Mouse (Mus musculus) heart, embryonic 14.5 days (tissue): ENCODE results near the gene Mapk8. TPM values are rescaled to one million over a fixed set of nuclear protein-coding genes. Genes with fewer than 3 reads are reported as not detected.

Experiments
- ATAC-seq: fragments of 200-750 bp; cut with Nextera tagmentation; 2 replicates; pipeline ENCODE4 v1.8.0; 2017; ENCODE audit warnings: low read depth, moderate TSS enrichment; ENCODE audit not compliant: insufficient number of reproducible peaks, insufficient read depth, low FRiP score
- H3K27ac ChIP-seq, 2 experiments: fragments of 200-500 bp in 1 of 2; fragments of 300-500 bp in 1 of 2; sonication (generic) in 1 of 2; replicated peaks in 1 of 2; 2 replicates each; pipeline ENCODE4 v1.5.1; 2012 to 2014; ENCODE audit warnings: low read depth in 2 of 2, low read length in 2 of 2, control low read depth in 1 of 2, mild to moderate bottlenecking in 1 of 2, mixed read lengths in 1 of 2; ENCODE audit not compliant: control insufficient read depth in 1 of 2, insufficient read depth in 1 of 2
- H3K27me3 ChIP-seq: fragments of 300-500 bp; sonication (generic); 2 replicates; pipeline ENCODE4 v1.6.1; 2014; ENCODE audit warnings: mild to moderate bottlenecking, low read length, control low read depth; ENCODE audit not compliant: control insufficient read depth, insufficient read depth
- H3K36me3 ChIP-seq: fragments of 300-500 bp; sonication (generic); 2 replicates; pipeline ENCODE4 v1.6.1; 2014; ENCODE audit warnings: mild to moderate bottlenecking, control low read depth, low read length, mixed read lengths; ENCODE audit not compliant: control insufficient read depth, insufficient read depth
- H3K4me1 ChIP-seq, 2 experiments: fragments of 200-500 bp in 1 of 2; fragments of 300-500 bp in 1 of 2; sonication (generic) in 1 of 2; 2 replicates each; pipeline ENCODE4 v1.6.1; 2012 to 2014; ENCODE audit warnings: low read length in 2 of 2, control low read depth in 1 of 2, mixed read lengths in 1 of 2; ENCODE audit not compliant: control insufficient read depth in 2 of 2, insufficient read depth in 2 of 2
- H3K4me2 ChIP-seq: fragments of 300-500 bp; sonication (generic); 2 replicates; pipeline ENCODE4 v1.6.1; 2014; ENCODE audit warnings: mild to moderate bottlenecking, low read length
- H3K4me3 ChIP-seq, 2 experiments: fragments of 200-500 bp in 1 of 2; fragments of 300-500 bp in 1 of 2; sonication (generic) in 1 of 2; 2 replicates each; pipeline ENCODE4 v1.5.1; 2012 to 2014; ENCODE audit warnings: low read length in 2 of 2, mild to moderate bottlenecking in 2 of 2, control low read depth in 1 of 2, low read depth in 1 of 2, moderate library complexity in 1 of 2; ENCODE audit not compliant: control insufficient read depth in 1 of 2, insufficient read depth in 1 of 2
- H3K9ac ChIP-seq: fragments of 300-500 bp; sonication (generic); 2 replicates; pipeline ENCODE4 v1.6.1; 2014; ENCODE audit warnings: mild to moderate bottlenecking, low read length
- H3K9me3 ChIP-seq: fragments of 300-500 bp; sonication (generic); 2 replicates; pipeline ENCODE4 v1.6.1; 2016; ENCODE audit warnings: low read length, control low read depth; ENCODE audit not compliant: control insufficient read depth
- WGBS: fragments of 180-500 bp; shearing (Covaris S2); extraction: QIAGEN DNeasy Blood & Tissue Kit; methylation state at CpG from one replicate; pipeline ENCODE4 v1.1.7; 2014; 5-methylcytosine and 5-hydroxymethylcytosine counted together
- polyA plus RNA-seq: library from polyadenylated mRNA; unstranded; fragments of >200 nt; fragmentation: Nextera tagmentation; extraction: Ambion mirVana; gene quantifications from 2 replicates; pipeline ENCODE4 v1.2.1, GENCODE M21; 2014

The Mapk8 gene
- polyA plus RNA-seq, 1 experiment from 2014 or later, result 13.5 TPM

GRCm38 (mm10) chr14:33467766-33468165, 20.8 kb upstream of the Mapk8 start:
- no peak overlapping the region for H3K4me3 ChIP-seq
- no peaks in the 10 kb centered on the region for H3K27me3 ChIP-seq
- no peak overlapping the region for H3K9ac ChIP-seq
- H3K9me3 ChIP-seq, result peaks cover 3% of the 10 kb centered on the region; the same call in 1 of the 2 replicates
- no peak overlapping the region for H3K27ac ChIP-seq
- no peaks in the 10 kb centered on the region for H3K36me3 ChIP-seq
- H3K4me1 ChIP-seq, result no peaks in the 10 kb centered on the region
- WGBS, result 72% methylated on average over 6 of the region's 6 CpGs
- no peak for ATAC-seq
- no peak overlapping the region for H3K4me2 ChIP-seq

GRCm38 (mm10) chr14:33463658-33464057, 16.7 kb upstream of the Mapk8 start:
- H3K27me3 ChIP-seq, result no peaks in the 10 kb centered on the region
- no peaks in the 10 kb centered on the region for H3K4me1 ChIP-seq
- H3K4me2 ChIP-seq, result no peak overlapping the region
- no peak overlapping the region for H3K9ac ChIP-seq
- no peaks in the 10 kb centered on the region for H3K36me3 ChIP-seq
- WGBS, result 66% methylated on average over 3 of the region's 3 CpGs
- peaks cover 3% of the 10 kb centered on the region; the same call in 1 of the 2 replicates for H3K9me3 ChIP-seq
- H3K4me3 ChIP-seq, result no peak overlapping the region
- no peak for ATAC-seq
- no peak overlapping the region for H3K27ac ChIP-seq

- no peaks in the 10 kb centered on the region for H3K36me3 ChIP-seq
- no peak overlapping the region for H3K27ac ChIP-seq
- no peaks in the 10 kb centered on the region for H3K9me3 ChIP-seq
- peaks cover 2 to 7% of the 10 kb centered on the region in 2 experiments; a peak in 3 of 4 replicates for H3K4me1 ChIP-seq
- ATAC-seq, result no peak
- H3K9ac ChIP-seq, result no peak overlapping the region
- no peak overlapping the region for H3K4me3 ChIP-seq
- H3K27me3 ChIP-seq, result peaks cover 6% of the 10 kb centered on the region; the same call in 1 of the 2 replicates
- no peak overlapping the region for H3K4me2 ChIP-seq
These were observed 3.4 kb upstream of the Mapk8 start for GRCm38 (mm10) chr14:33450331-33450730.

GRCm38 (mm10) chr14:33449296-33449840, 2.4 kb upstream of the Mapk8 start:
- Histone ChIP-seq H3K27me3 (peaks cover 6% of the 10 kb centered on the region; the same call in 1 of the 2 replicates), H3K4me2 (no peak overlapping the region), H3K9ac (no peak overlapping the region), H3K9me3 (no peaks in the 10 kb centered on the region), H3K27ac (no peak overlapping the region), H3K36me3 (no peaks in the 10 kb centered on the region), H3K4me3 (no peak overlapping the region), H3K4me1 (peaks cover 2 to 10% of the 10 kb centered on the region in 2 experiments)
- ATAC-seq, result no peak
- 72% methylated on average over 2 of the region's 2 CpGs for WGBS

- peaks cover 6% of the 10 kb centered on the region; the same call in 1 of the 2 replicates for H3K27me3 ChIP-seq
- no peak overlapping the region for H3K4me3 ChIP-seq
- H3K27ac ChIP-seq, result no peak overlapping the region
- H3K9ac ChIP-seq, result no peak overlapping the region
- no peaks in the 10 kb centered on the region for H3K9me3 ChIP-seq
- H3K36me3 ChIP-seq, result no peaks in the 10 kb centered on the region
- peaks cover 2 to 18% of the 10 kb centered on the region in 2 experiments for H3K4me1 ChIP-seq
- no peak overlapping the region for H3K4me2 ChIP-seq
- WGBS, result 85% methylated on average over 4 of the region's 4 CpGs
- ATAC-seq, result no peak
These were observed 1.3 kb upstream of the Mapk8 start for GRCm38 (mm10) chr14:33448276-33448675.

- no peaks in the 10 kb centered on the region for H3K9me3 ChIP-seq
- peak; percentile 73 for ATAC-seq
- H3K4me1 ChIP-seq, result peaks cover 2 to 18% of the 10 kb centered on the region in 2 experiments
- peak overlapping the region; percentile 90 for H3K9ac ChIP-seq
- no peaks in the 10 kb centered on the region for H3K36me3 ChIP-seq
- peak overlapping the region; percentile 87 to 99 for H3K4me3 ChIP-seq
- H3K27ac ChIP-seq, result peak overlapping the region; percentile 87 to 88
- WGBS, result under 1% methylated on average over 60 of the region's 72 CpGs
- peak overlapping the region; percentile 65 for H3K4me2 ChIP-seq
- H3K27me3 ChIP-seq, result peaks cover 3% of the 10 kb centered on the region; the same call in 1 of the 2 replicates
These were observed 366 bp downstream of the Mapk8 start for GRCm38 (mm10) chr14:33446561-33447023.

GRCm38 (mm10) chr14:33445962-33446361, 996 bp downstream of the Mapk8 start:
- Histone ChIP-seq H3K9ac (peak overlapping the region; percentile 90), H3K4me3 (peak overlapping the region; percentile 87 to 99; a peak in 3 of 4 replicates), H3K4me2 (peak overlapping the region; percentile 65), H3K36me3 (no peaks in the 10 kb centered on the region), H3K27ac (no peak overlapping the region), H3K4me1 (peaks cover 2 to 18% of the 10 kb centered on the region in 2 experiments), H3K9me3 (no peaks in the 10 kb centered on the region), H3K27me3 (no peaks in the 10 kb centered on the region)
- WGBS, result 44% methylated on average over 3 of the region's 3 CpGs
- no peak for ATAC-seq

GRCm38 (mm10) chr14:33443780-33444179, 3.2 kb downstream of the Mapk8 start:
- Histone ChIP-seq H3K9me3 (no peaks in the 10 kb centered on the region), H3K27me3 (no peaks in the 10 kb centered on the region), H3K9ac (no peak overlapping the region), H3K36me3 (no peaks in the 10 kb centered on the region), H3K4me1 (peaks cover 2 to 18% of the 10 kb centered on the region in 2 experiments), H3K4me2 (no peak overlapping the region), H3K27ac (no peak overlapping the region), H3K4me3 (no peak overlapping the region)
- WGBS, result 45% methylated on average over 2 of the region's 2 CpGs
- no peak for ATAC-seq
